Mouse (Mus musculus): ENCODE results near the gene Tdrd3. TPM values are rescaled to one million over a fixed set of nuclear protein-coding genes. Genes with fewer than 3 reads are reported as not detected.

Gene Tdrd3
- polyA plus RNA-seq, 1 experiment from 2014 or later: 25.1 TPM

DNA sequence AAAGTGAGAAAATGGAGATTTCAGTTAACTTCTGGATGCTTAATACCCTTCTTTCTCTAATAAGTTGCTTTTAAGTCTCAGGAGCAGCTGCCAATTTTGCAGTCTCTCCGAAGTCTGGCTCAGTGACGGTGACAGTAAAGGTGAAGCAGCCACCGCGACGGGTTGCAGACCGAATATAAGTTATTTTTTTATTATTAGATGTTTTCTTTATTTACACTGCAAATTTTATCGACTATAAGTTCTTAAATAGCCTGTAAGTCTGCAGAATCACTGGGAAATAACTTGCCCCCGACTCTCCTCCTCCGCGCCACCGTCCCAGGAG, 992 bp upstream of the Tdrd3 start:
- Histone ChIP-seq H3K9me3 (replicated peaks; ENCODE audit: low read length) (no peaks in the 10 kb centered on the region), H3K27ac (peak overlapping the region; percentile 100), H3K27me3 (ENCODE audit: insufficient read depth, low read length) (no peaks in the 10 kb centered on the region), H3K4me1 (replicated peaks; ENCODE audit: insufficient read depth, low read length) (no peaks in the 10 kb centered on the region), H3K9ac (ENCODE audit: low read depth, low read length) (peak overlapping the region; percentile 97), H3K4me3 (replicated peaks; ENCODE audit: low read depth, low read length) (peak overlapping the region; percentile 89), H3K36me3 (ENCODE audit: insufficient read depth, low read length) (no peaks in the 10 kb centered on the region), H3K4me2 (ENCODE audit: low read length) (peak overlapping the region; percentile 93)
- ATAC-seq (replicated peaks; ENCODE audit: low FRiP score, low read depth) (no peak), DNase-seq (ENCODE audit: low spot score) (no peak)
- no peak for TF ChIP-seq CTCF (IDR thresholded peaks at IDR 0.05; ENCODE audit: low read depth)
- WGBS: 2% methylated on average over 11 of the region's 11 CpGs

DNA sequence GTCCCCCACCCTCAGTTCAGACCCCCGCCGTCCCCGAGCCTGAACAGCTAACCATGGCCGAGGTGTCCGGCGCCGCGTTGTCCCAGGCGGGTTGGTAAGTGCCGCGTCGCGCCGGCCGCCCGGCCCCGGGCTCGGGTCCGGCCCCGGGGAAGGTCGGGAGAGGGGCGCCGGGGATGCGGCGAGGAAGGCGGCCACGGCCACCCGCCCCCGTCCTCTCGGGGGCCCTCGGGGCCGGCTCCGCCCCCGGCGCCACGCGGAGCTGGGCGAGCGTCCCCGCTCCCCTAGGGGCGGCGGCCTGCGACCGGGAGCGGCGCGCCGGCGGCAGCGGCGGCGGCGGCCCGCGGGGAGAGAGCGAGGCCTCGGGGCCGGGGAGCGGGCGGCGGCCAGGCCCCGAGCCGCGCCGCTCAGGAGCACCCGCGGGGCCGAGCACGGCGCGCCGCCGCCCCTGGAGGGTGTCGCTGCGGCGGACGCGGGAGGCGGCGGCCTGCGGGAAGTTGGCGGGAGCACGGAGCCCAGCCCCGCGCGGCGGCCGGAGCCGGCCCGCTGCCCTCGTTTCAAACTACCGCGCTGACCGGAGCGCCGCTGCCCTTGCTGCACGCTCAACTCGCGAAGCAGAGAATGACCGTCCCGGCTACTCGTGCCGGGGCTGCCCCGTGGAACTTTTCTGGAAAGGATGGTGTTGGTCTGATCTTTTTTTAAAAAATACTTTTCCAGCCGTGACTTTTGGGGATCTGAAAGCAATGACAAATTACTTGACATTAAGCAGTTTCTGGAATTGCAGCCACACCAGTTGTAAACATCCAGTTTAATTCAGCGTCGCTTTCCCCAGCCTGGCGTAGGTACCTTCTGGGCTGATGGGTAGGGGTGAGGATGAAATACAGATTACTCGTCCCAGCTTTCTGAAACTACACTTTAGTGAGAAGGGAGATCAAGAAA, 584 bp downstream of the Tdrd3 start:
- no peaks in the 10 kb centered on the region for H3K9me3 ChIP-seq (replicated peaks; ENCODE audit: low read length)
- H3K27ac ChIP-seq: peak overlapping the region; percentile 100
- H3K4me3 ChIP-seq (replicated peaks; ENCODE audit: low read depth, low read length): peak overlapping the region; percentile 89
- WGBS: under 1% methylated on average over 91 of the region's 109 CpGs
- peak overlapping the region; percentile 93 for H3K4me2 ChIP-seq (ENCODE audit: low read length)
- peak overlapping the region; percentile 97 for H3K9ac ChIP-seq (ENCODE audit: low read depth, low read length)
- H3K36me3 ChIP-seq (ENCODE audit: insufficient read depth, low read length): no peaks in the 10 kb centered on the region
- no peaks in the 10 kb centered on the region for H3K4me1 ChIP-seq (replicated peaks; ENCODE audit: insufficient read depth, low read length)
- ATAC-seq (replicated peaks; ENCODE audit: low FRiP score, low read depth) (peak; percentile 67), DNase-seq (ENCODE audit: low spot score) (peak; percentile 50)
- H3K27me3 ChIP-seq (ENCODE audit: insufficient read depth, low read length): no peaks in the 10 kb centered on the region
- no peak for TF ChIP-seq CTCF (IDR thresholded peaks at IDR 0.05; ENCODE audit: low read depth)

DNA sequence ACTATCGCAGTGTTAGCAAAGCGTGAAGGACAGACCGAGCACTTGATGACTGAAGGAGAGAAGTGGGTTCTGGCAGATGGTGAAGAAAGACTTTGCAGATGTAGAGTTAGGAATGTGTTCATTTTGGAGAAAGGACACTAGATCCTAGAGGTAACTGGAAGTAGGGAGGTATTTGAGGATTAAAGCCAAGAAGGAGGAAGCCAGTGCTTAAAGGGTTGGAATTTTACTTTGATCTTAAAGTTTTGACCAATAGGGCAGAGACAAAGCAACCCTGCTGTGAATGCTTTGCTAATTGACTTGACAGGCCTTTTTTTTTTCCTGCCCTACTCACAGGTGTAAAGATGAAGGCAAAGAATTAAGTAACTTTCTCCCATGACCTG, 1.2 kb downstream of the Tdrd3 start:
- DNase-seq (ENCODE audit: low spot score) (peak; percentile 35), ATAC-seq (replicated peaks; ENCODE audit: low FRiP score, low read depth) (no peak)
- 0% methylated on average over 3 of the region's 3 CpGs for WGBS
- Histone ChIP-seq H3K9me3 (replicated peaks; ENCODE audit: low read length) (no peaks in the 10 kb centered on the region), H3K27me3 (ENCODE audit: insufficient read depth, low read length) (no peaks in the 10 kb centered on the region), H3K27ac (peak overlapping the region; percentile 100), H3K9ac (ENCODE audit: low read depth, low read length) (peak overlapping the region; percentile 97), H3K4me3 (replicated peaks; ENCODE audit: low read depth, low read length) (peak overlapping the region; percentile 89), H3K4me1 (replicated peaks; ENCODE audit: insufficient read depth, low read length) (no peaks in the 10 kb centered on the region), H3K4me2 (ENCODE audit: low read length) (peak overlapping the region; percentile 93), H3K36me3 (ENCODE audit: insufficient read depth, low read length) (no peaks in the 10 kb centered on the region)
- TF ChIP-seq CTCF (IDR thresholded peaks at IDR 0.05; ENCODE audit: low read depth): no peak

DNA sequence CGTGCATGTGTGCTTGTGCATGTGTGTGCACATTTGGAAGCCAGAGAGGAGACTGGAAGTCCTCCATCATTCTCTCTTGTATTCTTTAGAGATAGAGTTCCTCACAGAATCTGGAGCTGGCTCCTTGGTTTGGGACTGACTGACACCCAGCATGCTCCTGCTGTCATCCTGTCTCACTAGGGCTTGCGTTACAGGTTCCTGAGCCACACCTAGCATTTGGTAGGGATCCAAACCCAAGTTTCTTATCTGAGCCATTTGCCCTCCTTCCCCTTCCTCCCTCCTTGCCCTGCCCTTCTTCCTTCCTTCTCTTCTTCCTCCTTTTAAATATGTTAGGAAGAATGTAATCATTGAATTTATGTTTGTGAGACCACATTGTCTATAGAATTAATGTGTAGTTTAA, 3.3 kb downstream of the Tdrd3 start:
- no peaks in the 10 kb centered on the region for H3K36me3 ChIP-seq (ENCODE audit: insufficient read depth, low read length)
- no peaks in the 10 kb centered on the region for H3K9me3 ChIP-seq (replicated peaks; ENCODE audit: low read length)
- ATAC-seq (replicated peaks; ENCODE audit: low FRiP score, low read depth) (no peak), DNase-seq (ENCODE audit: low spot score) (no peak)
- no peaks in the 10 kb centered on the region for H3K27me3 ChIP-seq (ENCODE audit: insufficient read depth, low read length)
- H3K9ac ChIP-seq (ENCODE audit: low read depth, low read length): no peak overlapping the region
- WGBS: 91% methylated on average over 2 of the region's 2 CpGs
- no peak overlapping the region for H3K4me3 ChIP-seq (replicated peaks; ENCODE audit: low read depth, low read length)
- no peaks in the 10 kb centered on the region for H3K4me1 ChIP-seq (replicated peaks; ENCODE audit: insufficient read depth, low read length)
- H3K27ac ChIP-seq: no peak overlapping the region
- TF ChIP-seq CTCF (IDR thresholded peaks at IDR 0.05; ENCODE audit: low read depth): no peak
- no peak overlapping the region for H3K4me2 ChIP-seq (ENCODE audit: low read length)

DNA sequence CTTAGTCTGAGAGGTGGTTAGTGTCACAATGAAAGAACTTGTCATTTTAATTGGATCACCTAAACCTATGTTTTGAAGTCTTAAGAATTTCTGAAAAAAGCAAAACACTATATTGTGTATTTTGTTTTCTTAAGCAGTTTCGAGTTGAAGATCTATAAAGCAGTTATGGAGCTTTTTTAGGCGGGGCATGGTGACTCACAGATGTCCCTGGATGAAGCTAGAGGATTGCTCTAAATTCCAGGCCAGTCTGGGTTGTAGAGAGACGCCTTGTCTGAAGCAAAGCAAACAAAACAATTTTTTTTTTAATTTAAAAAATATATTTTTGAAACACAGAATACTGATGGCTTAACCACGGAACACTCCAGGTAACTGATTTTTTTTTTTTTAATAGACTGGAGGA, 4.1 kb downstream of the Tdrd3 start:
- no peaks in the 10 kb centered on the region for H3K9me3 ChIP-seq (replicated peaks; ENCODE audit: low read length)
- ATAC-seq (replicated peaks; ENCODE audit: low FRiP score, low read depth) (no peak), DNase-seq (ENCODE audit: low spot score) (no peak)
- H3K4me1 ChIP-seq (replicated peaks; ENCODE audit: insufficient read depth, low read length): no peaks in the 10 kb centered on the region
- no peaks in the 10 kb centered on the region for H3K36me3 ChIP-seq (ENCODE audit: insufficient read depth, low read length)
- no peak for TF ChIP-seq CTCF (IDR thresholded peaks at IDR 0.05; ENCODE audit: low read depth)
- H3K9ac ChIP-seq (ENCODE audit: low read depth, low read length): no peak overlapping the region
- no peak overlapping the region for H3K4me3 ChIP-seq (replicated peaks; ENCODE audit: low read depth, low read length)
- no peak overlapping the region for H3K4me2 ChIP-seq (ENCODE audit: low read length)
- H3K27me3 ChIP-seq (ENCODE audit: insufficient read depth, low read length): no peaks in the 10 kb centered on the region
- no peak overlapping the region for H3K27ac ChIP-seq
- 85% methylated on average over 4 of the region's 4 CpGs for WGBS

DNA sequence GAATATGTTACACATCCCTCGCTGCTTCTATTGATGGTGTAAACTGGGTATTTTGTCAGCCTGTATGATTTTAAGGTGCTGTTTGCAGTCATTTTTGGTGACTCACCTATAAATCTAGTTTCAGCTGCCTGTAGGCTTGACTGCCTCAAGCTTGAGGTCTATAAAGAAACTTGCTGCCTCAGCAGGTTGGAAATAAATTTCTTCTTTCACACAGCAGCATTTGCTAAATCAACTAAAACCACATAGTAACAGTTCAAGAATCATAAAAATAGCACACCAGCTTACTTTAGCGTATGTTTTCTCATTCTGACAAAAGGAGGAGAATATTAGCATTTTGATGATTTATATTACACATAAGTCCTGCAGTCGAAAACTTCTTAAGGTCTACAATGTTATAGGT, 6.0 kb downstream of the Tdrd3 start:
- Histone ChIP-seq H3K9me3 (replicated peaks; ENCODE audit: low read length) (no peaks in the 10 kb centered on the region), H3K4me3 (replicated peaks; ENCODE audit: low read depth, low read length) (no peak overlapping the region), H3K9ac (ENCODE audit: low read depth, low read length) (no peak overlapping the region), H3K4me2 (ENCODE audit: low read length) (no peak overlapping the region), H3K27me3 (ENCODE audit: insufficient read depth, low read length) (no peaks in the 10 kb centered on the region), H3K36me3 (ENCODE audit: insufficient read depth, low read length) (no peaks in the 10 kb centered on the region), H3K4me1 (replicated peaks; ENCODE audit: insufficient read depth, low read length) (no peaks in the 10 kb centered on the region; the same call in 1 of the 2 replicates), H3K27ac (no peak overlapping the region)
- ATAC-seq (replicated peaks; ENCODE audit: low FRiP score, low read depth): no peak
- DNase-seq (ENCODE audit: low spot score): no peak
- whole genome bisulfite sequencing: 64% methylated on average over 3 of the region's 3 CpGs
- no peak for TF ChIP-seq CTCF (IDR thresholded peaks at IDR 0.05; ENCODE audit: low read depth)
